Mouse (Mus musculus) ovary, adult 18-20 months (tissue): ENCODE results near the gene Tmem72.

Experiments used
- DNase-seq: peaks from one replicate; pipeline ENCODE4 v3.0.0; 2022; ENCODE audit warnings: low spot score, mixed read lengths

The Tmem72 gene

GRCm38 (mm10) chr6:116679563-116680288 lies 37.0 kb downstream of the Tmem72 start:
- no peak for DNase-seq

GRCm38 (mm10) chr6:116677321-116677720 lies 39.4 kb downstream of the Tmem72 start:
- no peak for DNase-seq

- DNase-seq: no peak
Measured at GRCm38 (mm10) chr6:116676355-116676913, 40.3 kb downstream of the Tmem72 start.

GRCm38 (mm10) chr6:116674283-116674886 lies 42.3 kb downstream of the Tmem72 start:
- DNase-seq: no peak

- DNase-seq: peak; percentile 80
Measured at GRCm38 (mm10) chr6:116673471-116674282, 43.0 kb downstream of the Tmem72 start, which contains the start of gene Rassf4. Gene Rassf4 (minus strand): TSS chr6:116673952.

- DNase-seq: no peak
Measured at GRCm38 (mm10) chr6:116672349-116672748, 44.4 kb downstream of the Tmem72 start.

- DNase-seq: no peak
Measured at GRCm38 (mm10) chr6:116671768-116672167, 44.9 kb downstream of the Tmem72 start.

GRCm38 (mm10) chr6:116671031-116671430 lies 45.7 kb downstream of the Tmem72 start:
- DNase-seq: no peak

GRCm38 (mm10) chr6:116670144-116670543 lies 46.6 kb downstream of the Tmem72 start:
- DNase-seq: no peak

GRCm38 (mm10) chr6:116668682-116669470 lies 47.8 kb downstream of the Tmem72 start:
- DNase-seq: no peak

GRCm38 (mm10) chr6:116667382-116667781 lies 49.3 kb downstream of the Tmem72 start:
- no peak for DNase-seq

GRCm38 (mm10) chr6:116666892-116667291 lies 49.8 kb downstream of the Tmem72 start:
- no peak for DNase-seq

GRCm38 (mm10) chr6:116666085-116666750 lies 50.5 kb downstream of the Tmem72 start:
- no peak for DNase-seq

GRCm38 (mm10) chr6:116664830-116665229 lies 51.9 kb downstream of the Tmem72 start:
- DNase-seq: no peak

GRCm38 (mm10) chr6:116664031-116664430 lies 52.7 kb downstream of the Tmem72 start:
- no peak for DNase-seq

- DNase-seq: no peak
Measured at GRCm38 (mm10) chr6:116663364-116663763, 53.3 kb downstream of the Tmem72 start.

- DNase-seq: no peak
Measured at GRCm38 (mm10) chr6:116653684-116654454, 62.8 kb downstream of the Tmem72 start.

- no peak for DNase-seq
Measured at GRCm38 (mm10) chr6:116653191-116653590, 63.5 kb downstream of the Tmem72 start.

GRCm38 (mm10) chr6:116651437-116652118 lies 65.1 kb downstream of the Tmem72 start:
- no peak for DNase-seq

GRCm38 (mm10) chr6:116650406-116650805 lies 66.3 kb downstream of the Tmem72 start, which contains the start of gene Depp1:
Gene Depp1 (plus strand): TSS chr6:116650609.
- DNase-seq: no peak
